Mouse (Mus musculus): ENCODE measurements around the gene Cops3. TPM values are rescaled to one million over a fixed set of nuclear protein-coding genes. Genes with fewer than 3 reads are reported as not detected.

Cops3 gene
- total and polyA plus RNA-seq, 2 experiments from 2014 or later: 94.1 to 148 TPM

DNA sequence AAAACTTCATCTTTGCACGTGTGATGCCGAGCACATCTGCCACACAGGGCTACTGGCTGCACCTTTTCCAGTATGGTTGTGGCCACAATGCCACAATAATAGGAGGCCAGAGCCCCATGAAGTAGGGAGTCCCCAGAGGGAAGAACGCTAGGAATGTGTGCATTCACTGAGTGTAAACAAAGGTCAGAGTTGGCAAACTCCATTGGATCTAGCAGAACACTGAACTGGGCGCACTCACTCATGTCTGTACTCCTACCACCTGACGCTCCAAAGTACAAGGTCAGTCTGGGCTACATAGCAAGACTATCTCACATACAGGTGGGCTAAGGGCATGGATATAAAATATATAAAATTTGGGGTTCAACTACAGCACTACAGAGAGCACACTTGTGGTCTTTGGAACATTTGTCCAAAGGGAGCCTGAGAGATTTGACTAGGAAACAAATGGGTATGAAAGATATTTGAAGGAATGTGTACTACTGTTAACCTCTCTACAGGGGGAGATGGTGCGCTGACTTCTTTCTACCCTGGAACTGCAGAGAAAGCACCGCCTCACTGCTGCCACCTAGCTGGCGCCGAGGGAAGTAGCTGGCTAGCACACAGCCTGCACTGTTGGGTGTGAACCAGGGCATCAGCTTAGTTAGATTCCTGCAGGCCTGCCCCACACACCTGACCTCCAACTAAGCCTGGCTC lies 61.3 kb downstream of the Cops3 start:
- Histone ChIP-seq H3K9ac (replicated peaks; ENCODE audit: low read length, poor library complexity, severe bottlenecking) (no peak overlapping the region), H3K36me3 (ENCODE audit: insufficient read depth, low read length) (peaks cover 24% of the 10 kb centered on the region)

DNA sequence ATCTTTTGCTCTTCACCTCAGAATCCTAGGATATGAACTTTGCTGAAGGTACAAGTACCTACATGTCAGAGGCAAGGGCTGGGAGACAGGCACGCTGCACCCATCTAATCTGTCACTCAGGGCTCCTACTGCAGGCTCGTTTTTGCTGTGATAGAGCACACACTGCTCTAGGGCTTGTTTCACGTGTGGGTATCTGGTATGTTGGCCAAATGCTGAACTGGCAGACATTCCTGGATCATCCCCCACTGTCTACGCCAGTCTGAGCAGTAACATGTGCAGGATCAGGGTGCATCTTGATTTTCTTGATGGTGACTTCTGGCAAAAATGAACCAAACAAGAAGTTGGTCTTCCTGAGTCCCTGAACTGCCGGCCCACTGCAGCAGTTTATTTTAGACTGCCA lies 62.4 kb downstream of the Cops3 start:
- no peaks in the 10 kb centered on the region for H3K9me3 ChIP-seq (ENCODE audit: low read length)
- no peaks in the 10 kb centered on the region for H3K4me1 ChIP-seq (ENCODE audit: insufficient read depth, low read length)
- H3K27me3 ChIP-seq (ENCODE audit: insufficient read depth, low read length): no peaks in the 10 kb centered on the region
- peaks cover 30% of the 10 kb centered on the region for H3K36me3 ChIP-seq (ENCODE audit: insufficient read depth, low read length)
- no peak overlapping the region for H3K27ac ChIP-seq (ENCODE audit: low read depth, low read length)
- TF ChIP-seq CTCF (IDR thresholded peaks at IDR 0.05): no peak
- ATAC-seq (ENCODE audit: low FRiP score) (no peak), DNase-seq (ENCODE audit: low spot score) (no peak)
- no peak overlapping the region for H3K4me3 ChIP-seq (ENCODE audit: low read depth, low read length)
- H3K9ac ChIP-seq (replicated peaks; ENCODE audit: low read length, poor library complexity, severe bottlenecking): no peak overlapping the region
- H3K4me2 ChIP-seq (ENCODE audit: low read depth, low read length, poor library complexity, severe bottlenecking): no peak overlapping the region
- 93% methylated on average over 5 of the region's 5 CpGs for WGBS

More for the DNA sequence above, 61.3 kb downstream of the Cops3 start:
- H3K27ac ChIP-seq (ENCODE audit: low read depth, low read length): no peak overlapping the region
- peak; percentile 59 for DNase-seq (ENCODE audit: low spot score)
- no peaks in the 10 kb centered on the region for H3K4me1 ChIP-seq (ENCODE audit: insufficient read depth, low read length)
- H3K9me3 ChIP-seq (ENCODE audit: low read length): no peaks in the 10 kb centered on the region
- ATAC-seq (ENCODE audit: low FRiP score): peak; percentile 31; the same call in 1 of the 2 replicates
- no peak overlapping the region for H3K4me3 ChIP-seq (ENCODE audit: low read depth, low read length)
- H3K4me2 ChIP-seq (ENCODE audit: low read depth, low read length, poor library complexity, severe bottlenecking): no peak overlapping the region
- no peaks in the 10 kb centered on the region for H3K27me3 ChIP-seq (ENCODE audit: insufficient read depth, low read length)
- WGBS: 55% methylated on average over 9 of the region's 9 CpGs
- peak; percentile 87 for TF ChIP-seq CTCF (IDR thresholded peaks at IDR 0.05)

DNA sequence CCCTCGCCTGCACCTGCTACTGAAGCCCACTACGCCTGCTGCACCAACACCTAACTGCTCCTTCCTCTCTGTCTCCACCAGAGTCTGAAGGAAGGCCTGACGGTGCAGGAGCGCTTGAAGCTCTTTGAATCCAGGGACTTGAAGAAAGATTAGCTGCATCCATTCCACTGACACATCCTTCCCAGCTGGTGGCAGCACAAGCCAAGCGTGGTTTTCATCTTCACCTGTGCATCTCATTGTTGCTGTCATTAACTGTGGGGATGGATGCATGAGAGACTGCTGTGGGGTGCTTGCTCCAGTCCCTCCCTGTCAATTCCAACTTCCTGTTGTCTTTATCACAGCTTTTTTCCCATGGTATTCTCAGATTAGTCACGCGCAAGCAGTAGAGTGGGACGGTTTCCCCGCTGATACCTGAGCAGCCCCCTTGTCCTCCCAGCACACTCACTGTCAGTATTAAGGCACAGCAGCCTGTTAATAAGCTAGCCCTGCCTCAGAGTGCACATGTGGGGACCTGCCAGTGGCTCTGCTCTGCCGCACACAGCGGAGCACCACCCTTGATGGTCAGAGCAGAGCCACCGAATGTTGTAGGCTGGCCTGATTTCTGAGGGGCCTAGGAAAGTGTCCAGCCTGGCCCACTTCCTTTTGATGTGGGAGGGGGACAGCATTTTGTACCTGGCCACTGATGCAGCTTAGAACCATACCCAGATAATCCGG lies 64.0 kb downstream of the Cops3 start:
- Histone ChIP-seq H3K4me1 (ENCODE audit: insufficient read depth, low read length) (no peaks in the 10 kb centered on the region), H3K9ac (replicated peaks; ENCODE audit: low read length, poor library complexity, severe bottlenecking) (no peak overlapping the region), H3K27ac (ENCODE audit: low read depth, low read length) (no peak overlapping the region), H3K9me3 (ENCODE audit: low read length) (no peaks in the 10 kb centered on the region), H3K36me3 (ENCODE audit: insufficient read depth, low read length) (peaks cover 47% of the 10 kb centered on the region), H3K4me2 (ENCODE audit: low read depth, low read length, poor library complexity, severe bottlenecking) (no peak overlapping the region), H3K4me3 (ENCODE audit: low read depth, low read length) (no peak overlapping the region), H3K27me3 (ENCODE audit: insufficient read depth, low read length) (no peaks in the 10 kb centered on the region)
- DNase-seq (ENCODE audit: low spot score) (peak; percentile 24), ATAC-seq (ENCODE audit: low FRiP score) (peak; percentile 34; the same call in 1 of the 2 replicates)
- peak; percentile 68 for TF ChIP-seq CTCF (IDR thresholded peaks at IDR 0.05)
- WGBS: 67% methylated on average over 13 of the region's 13 CpGs

DNA sequence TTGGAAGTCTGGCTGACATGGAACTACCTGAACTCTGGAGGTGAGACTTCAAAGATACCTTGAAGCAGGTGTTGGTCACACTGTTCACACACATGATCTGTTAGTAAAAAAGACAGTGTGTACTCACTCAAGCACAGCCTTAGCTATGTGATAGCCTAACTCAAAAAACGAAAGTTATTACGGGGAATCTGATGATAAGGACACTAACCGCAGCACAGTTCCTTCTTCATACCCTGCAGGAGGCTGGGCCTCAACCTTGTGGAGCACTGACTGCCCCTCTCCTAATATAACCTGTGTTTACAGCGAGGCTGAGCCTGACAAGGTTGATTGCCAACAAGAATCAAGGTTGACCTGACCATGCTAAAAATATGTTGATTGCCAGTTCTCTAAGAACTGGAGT lies 65.1 kb downstream of the Cops3 start:
- Histone ChIP-seq H3K36me3 (ENCODE audit: insufficient read depth, low read length) (peaks cover 55% of the 10 kb centered on the region), H3K9me3 (ENCODE audit: low read length) (no peaks in the 10 kb centered on the region), H3K4me2 (ENCODE audit: low read depth, low read length, poor library complexity, severe bottlenecking) (no peak overlapping the region), H3K27me3 (ENCODE audit: insufficient read depth, low read length) (no peaks in the 10 kb centered on the region), H3K9ac (replicated peaks; ENCODE audit: low read length, poor library complexity, severe bottlenecking) (no peak overlapping the region), H3K4me3 (ENCODE audit: low read depth, low read length) (no peak overlapping the region), H3K4me1 (ENCODE audit: insufficient read depth, low read length) (no peaks in the 10 kb centered on the region), H3K27ac (ENCODE audit: low read depth, low read length) (no peak overlapping the region)
- TF ChIP-seq CTCF (IDR thresholded peaks at IDR 0.05): no peak
- ATAC-seq (ENCODE audit: low FRiP score): no peak
- no peak for DNase-seq (ENCODE audit: low spot score)
- 91% methylated on average over 4 of the region's 4 CpGs for WGBS

DNA sequence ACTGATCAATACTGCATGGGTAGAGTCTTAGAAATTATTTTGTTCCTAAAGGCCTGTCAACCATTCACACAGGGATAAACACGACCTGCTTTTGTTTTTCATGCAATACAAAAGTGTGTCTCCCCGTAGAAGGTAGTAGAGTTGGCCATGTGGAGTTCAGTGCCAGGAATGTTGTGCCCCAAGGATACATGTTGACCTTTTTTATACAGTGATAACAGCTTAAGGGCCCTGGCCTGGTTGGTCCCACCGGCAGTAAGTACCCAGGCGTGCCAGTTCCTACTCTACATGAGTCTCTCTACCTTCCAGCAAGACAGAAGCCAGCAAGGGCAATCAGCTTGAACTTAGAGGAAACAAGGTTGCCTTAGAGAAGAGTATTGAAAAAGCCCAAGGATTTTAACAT lies 66.7 kb downstream of the Cops3 start:
- no peak for DNase-seq (ENCODE audit: low spot score)
- Histone ChIP-seq H3K9me3 (ENCODE audit: low read length) (no peaks in the 10 kb centered on the region), H3K4me2 (ENCODE audit: low read depth, low read length, poor library complexity, severe bottlenecking) (no peak overlapping the region), H3K36me3 (ENCODE audit: insufficient read depth, low read length) (peaks cover 69% of the 10 kb centered on the region), H3K27ac (ENCODE audit: low read depth, low read length) (no peak overlapping the region), H3K27me3 (ENCODE audit: insufficient read depth, low read length) (no peaks in the 10 kb centered on the region), H3K9ac (replicated peaks; ENCODE audit: low read length, poor library complexity, severe bottlenecking) (no peak overlapping the region), H3K4me3 (ENCODE audit: low read depth, low read length) (no peak overlapping the region), H3K4me1 (ENCODE audit: insufficient read depth, low read length) (no peaks in the 10 kb centered on the region)
- 92% methylated on average over 4 of the region's 4 CpGs for WGBS
- no peak for TF ChIP-seq CTCF (IDR thresholded peaks at IDR 0.05)
- ATAC-seq (ENCODE audit: low FRiP score): no peak

DNA sequence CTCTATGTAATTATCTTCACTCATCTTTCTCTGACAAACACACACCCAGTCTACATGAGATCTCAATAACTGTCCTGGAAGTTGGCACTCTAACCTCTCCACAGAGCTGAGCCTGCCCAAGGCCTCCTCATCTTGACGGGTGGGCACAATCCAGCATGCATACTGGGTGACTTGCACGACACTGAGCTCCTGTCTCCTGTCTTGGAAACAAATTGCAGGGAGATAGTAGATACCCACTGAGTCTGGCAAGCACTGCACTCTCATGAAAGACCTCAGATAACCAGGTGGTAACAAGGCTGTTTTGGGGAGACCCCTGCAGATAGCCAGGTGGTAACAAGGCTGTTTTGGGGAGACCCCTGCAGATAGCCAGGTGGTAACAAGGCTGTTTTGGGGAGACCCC lies 67.3 kb downstream of the Cops3 start:
- ATAC-seq (ENCODE audit: low FRiP score) (no peak), DNase-seq (ENCODE audit: low spot score) (no peak)
- Histone ChIP-seq H3K27me3 (ENCODE audit: insufficient read depth, low read length) (no peaks in the 10 kb centered on the region), H3K9me3 (ENCODE audit: low read length) (no peaks in the 10 kb centered on the region), H3K4me3 (ENCODE audit: low read depth, low read length) (no peak overlapping the region), H3K9ac (replicated peaks; ENCODE audit: low read length, poor library complexity, severe bottlenecking) (no peak overlapping the region), H3K4me2 (ENCODE audit: low read depth, low read length, poor library complexity, severe bottlenecking) (no peak overlapping the region), H3K4me1 (ENCODE audit: insufficient read depth, low read length) (no peaks in the 10 kb centered on the region), H3K27ac (ENCODE audit: low read depth, low read length) (no peak overlapping the region), H3K36me3 (ENCODE audit: insufficient read depth, low read length) (peaks cover 70% of the 10 kb centered on the region)
- 89% methylated on average over 2 of the region's 2 CpGs for WGBS
- TF ChIP-seq CTCF (IDR thresholded peaks at IDR 0.05): no peak
